ENCODE assay signal across 16 mouse cellular contexts in genomic region chr1:69681003-69681402, GRCm38 (mm10).
"Had no signal": no experiment of that assay in that cellular context is flagged by ENCODE, and none has a peak within 500 bp of the region (broad histone marks: within the 10 kb centered on the region; RNA-seq: fewer than 3 reads in every experiment).

No protein-coding gene starts in this region.

- DNase-seq: kidney, adult 8-10 months; kidney, postnatal 36 days; layer of hippocampus, adult 9-11 months; layer of hippocampus, postnatal 36 days; liver; lung, adult 2 months; lung, postnatal 36 days; midbrain, embryonic 14.5 days; right cerebral cortex, adult 18-20 months; thymus, postnatal 25 days had no signal

- H3K27ac ChIP-seq: kidney, postnatal 0 days; limb, embryonic 12.5 days; liver, embryonic 14.5 days; midbrain, embryonic 10.5 days; stomach, postnatal 0 days had no signal

- H3K36me3 ChIP-seq: limb, embryonic 12.5 days; midbrain, embryonic 10.5 days had no signal

- H3K4me3 ChIP-seq: limb, embryonic 12.5 days; midbrain, embryonic 10.5 days had no signal

- ATAC-seq: lung, postnatal 0 days had no signal
